Mouse (Mus musculus) gastrocnemius, postnatal 25 days (tissue): ENCODE results near the gene Lgals12. TPM values are rescaled to one million over a fixed set of nuclear protein-coding genes. Genes with fewer than 3 reads are reported as not detected.

Experiments
- total RNA-seq, 2 experiments: library from RNA; stranded (reverse); gene quantifications; 1 replicate in 1 of 2; 2 replicates in 1 of 2; pipeline ENCODE4 v1.2.3; 2021

Gene Lgals12
- total RNA-seq, 2 experiments from 2014 or later, result 0.20 to 6.1 TPM

Other genes starting within 250 kb of the Lgals12 start
- gene Spindoc, start 224.2 kb downstream of the Lgals12 start, total RNA-seq, result 1 to 10 TPM; 6.6 to 9.1 TPM
- gene 2700081O15Rik, start 189.6 kb downstream of the Lgals12 start, total RNA-seq, result 1 to 10 TPM; 6.8 to 7.9 TPM
- gene Rtn3, start 123.9 kb downstream of the Lgals12 start, total RNA-seq, result 10 to 100 TPM; 28.8 to 32.7 TPM
- gene Atl3, start 113.2 kb downstream of the Lgals12 start, total RNA-seq, result 10 to 100 TPM in 1 of 2 experiments, 1 to 10 TPM in 1; 8.7 to 14.3 TPM
- gene Pla2g16, start 49.7 kb downstream of the Lgals12 start, total RNA-seq, result 100 to 1,000 TPM in 1 of 2 experiments, 10 to 100 TPM in 1; 97.5 to 101 TPM
- gene Hrasls5, start 5.3 kb upstream of the Lgals12 start, total RNA-seq, result not detected
- gene Slc22a19, start 104.1 kb upstream of the Lgals12 start, total RNA-seq, result not detected
- gene Slc22a26, start 195.5 kb upstream of the Lgals12 start, total RNA-seq, result not detected